Mouse (Mus musculus) embryonic facial prominence, embryonic 11.5 days (tissue): ENCODE data around the gene Rhbg. TPM values are rescaled to one million over a fixed set of nuclear protein-coding genes. Genes with fewer than 3 reads are reported as not detected.
A peak's percentile ranks its signal among the peaks of the same experiment; 100 is the strongest.

Experiments used
- ATAC-seq: fragments of 200-750 bp; cut with Nextera tagmentation; replicated peaks from 2 replicates; pipeline ENCODE4 v1.8.0; 2017; ENCODE audit warnings: low read depth; ENCODE audit not compliant: insufficient number of reproducible peaks, low FRiP score, low TSS enrichment
- DNase-seq: peaks from one replicate; pipeline ENCODE4 v3.0.0-alpha.2; 2015; ENCODE audit warnings: low spot score
- H3K27ac ChIP-seq: fragments of 300-500 bp; sonication (generic); replicated peaks from 2 replicates; pipeline ENCODE4 v1.5.1; 2014; ENCODE audit warnings: mild to moderate bottlenecking, low read depth, low read length, control low read depth
- H3K27me3 ChIP-seq: fragments of 300-500 bp; sonication (generic); 2 replicates; pipeline ENCODE4 v1.6.1; 2014; ENCODE audit warnings: mild to moderate bottlenecking, low read length, moderate library complexity, mixed read lengths; ENCODE audit not compliant: control insufficient read depth, insufficient read depth
- H3K36me3 ChIP-seq: fragments of 300-500 bp; sonication (generic); replicated peaks from 2 replicates; pipeline ENCODE4 v1.6.1; 2014; ENCODE audit warnings: low read depth, mild to moderate bottlenecking, low read length, moderate library complexity, mixed read lengths; ENCODE audit not compliant: control insufficient read depth, insufficient read depth
- H3K4me1 ChIP-seq: fragments of 300-500 bp; sonication (generic); 2 replicates; pipeline ENCODE4 v1.6.1; 2014; ENCODE audit warnings: low read length, mixed read lengths; ENCODE audit not compliant: control insufficient read depth, insufficient read depth
- H3K4me2 ChIP-seq: fragments of 300-500 bp; sonication (generic); 2 replicates; pipeline ENCODE4 v1.6.1; 2014; ENCODE audit warnings: low read depth, mild to moderate bottlenecking, control low read depth, low read length, moderate library complexity
- H3K4me3 ChIP-seq: fragments of 300-500 bp; sonication (generic); 2 replicates; pipeline ENCODE4 v1.5.1; 2014; ENCODE audit warnings: low read depth, low read length, control low read depth
- H3K9ac ChIP-seq: fragments of 300-500 bp; sonication (generic); replicated peaks from 2 replicates; pipeline ENCODE4 v1.6.1; 2014; ENCODE audit warnings: mild to moderate bottlenecking, control low read depth, low read length
- H3K9me3 ChIP-seq: fragments of 300-500 bp; sonication (generic); replicated peaks from 2 replicates; pipeline ENCODE4 v1.6.1; 2016; ENCODE audit warnings: mild to moderate bottlenecking, low read length, inconsistent platforms, mixed read lengths; ENCODE audit not compliant: control insufficient read depth
- WGBS: fragments of 180-500 bp; shearing (Covaris S2); extraction: QIAGEN DNeasy Blood & Tissue Kit; methylation state at CpG from one replicate; pipeline ENCODE4 v1.1.7; 2014; 5-methylcytosine and 5-hydroxymethylcytosine counted together
- polyA plus RNA-seq: library from polyadenylated mRNA; unstranded; fragments of >200 nt; fragmentation: Nextera tagmentation; extraction: Ambion mirVana; gene quantifications from 2 replicates; pipeline ENCODE4 v1.2.1, GENCODE M21; 2014

Gene Rhbg
- polyA plus RNA-seq, 1 experiment from 2014 or later: 0.25 TPM

- H3K4me2 ChIP-seq: no peak overlapping the region
- H3K36me3 ChIP-seq: no peaks in the 10 kb centered on the region
- no peak overlapping the region for H3K4me3 ChIP-seq
- no peak overlapping the region for H3K27ac ChIP-seq
- peaks cover 10% of the 10 kb centered on the region for H3K27me3 ChIP-seq
- no peaks in the 10 kb centered on the region for H3K4me1 ChIP-seq
- ATAC-seq (no peak), DNase-seq (no peak)
- 32% methylated on average over 2 of the region's 2 CpGs for WGBS
- H3K9me3 ChIP-seq: no peaks in the 10 kb centered on the region
- H3K9ac ChIP-seq: no peak overlapping the region
Observed at GRCm38 (mm10) chr3:88224929-88225328, 29.6 kb downstream of the Rhbg start.

DNA sequence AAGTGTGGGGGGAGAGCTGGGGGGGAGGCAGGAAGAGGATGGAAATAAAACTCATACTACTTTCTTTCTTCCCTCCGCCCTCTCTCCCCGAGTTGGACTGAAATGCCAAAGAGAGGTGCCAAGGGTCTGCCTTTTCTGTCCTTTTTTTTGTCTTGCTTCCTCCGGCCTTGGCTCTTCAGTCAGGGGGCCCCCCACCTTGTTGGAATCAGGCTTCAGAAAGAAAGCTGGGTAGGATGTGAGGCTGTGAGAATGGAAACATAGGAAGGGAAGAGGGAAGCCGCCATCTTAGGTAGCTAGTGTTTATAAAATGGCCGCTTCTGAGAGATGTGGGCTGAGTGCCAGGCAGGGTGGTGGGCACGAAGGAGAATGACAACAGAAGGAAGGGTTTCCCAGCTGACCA, 32.1 kb downstream of the Rhbg start:
- H3K27ac ChIP-seq: no peak overlapping the region
- no peak overlapping the region for H3K9ac ChIP-seq
- no peaks in the 10 kb centered on the region for H3K4me1 ChIP-seq

GRCm38 (mm10) chr3:88221519-88222390, 32.8 kb downstream of the Rhbg start:
- Histone ChIP-seq H3K4me1 (no peaks in the 10 kb centered on the region), H3K36me3 (no peaks in the 10 kb centered on the region), H3K27me3 (peaks cover 31% of the 10 kb centered on the region), H3K4me2 (no peak overlapping the region), H3K27ac (no peak overlapping the region), H3K4me3 (no peak overlapping the region), H3K9me3 (no peaks in the 10 kb centered on the region), H3K9ac (no peak overlapping the region)
- 48% methylated on average over 12 of the region's 12 CpGs for WGBS
- DNase-seq (no peak), ATAC-seq (peak; percentile 42)

More for the DNA sequence above, 32.1 kb downstream of the Rhbg start:
- no peak for ATAC-seq
- no peaks in the 10 kb centered on the region for H3K9me3 ChIP-seq
- no peak overlapping the region for H3K4me2 ChIP-seq
- peaks cover 25% of the 10 kb centered on the region for H3K27me3 ChIP-seq
- WGBS: 76% methylated on average over 6 of the region's 6 CpGs
- H3K4me3 ChIP-seq: no peak overlapping the region
- no peaks in the 10 kb centered on the region for H3K36me3 ChIP-seq
- no peak for DNase-seq

DNA sequence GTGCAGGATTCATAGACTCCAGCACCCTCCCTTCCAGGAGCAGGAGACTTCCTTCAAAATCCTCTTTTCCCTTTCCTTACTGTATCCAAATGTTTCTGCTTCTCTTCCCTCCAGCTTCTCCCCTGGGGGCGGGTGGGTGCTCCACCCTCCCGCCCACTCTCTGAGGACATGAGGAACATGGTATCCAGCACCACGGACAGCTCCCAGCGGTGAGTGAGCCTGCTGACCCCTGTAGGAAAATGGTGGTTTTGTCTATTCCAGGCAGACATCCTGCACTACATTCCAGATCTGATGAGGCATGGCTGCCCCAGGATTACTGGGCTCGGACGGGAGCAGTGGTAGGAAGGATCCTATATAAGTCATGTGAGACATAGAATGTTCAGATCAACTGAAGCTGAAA, 33.7 kb downstream of the Rhbg start:
- Histone ChIP-seq H3K4me3 (no peak overlapping the region), H3K4me1 (no peaks in the 10 kb centered on the region), H3K9ac (no peak overlapping the region), H3K27ac (no peak overlapping the region), H3K9me3 (no peaks in the 10 kb centered on the region), H3K36me3 (no peaks in the 10 kb centered on the region), H3K27me3 (peaks cover 41% of the 10 kb centered on the region), H3K4me2 (no peak overlapping the region)
- peak; percentile 90 for DNase-seq
- WGBS: 2% methylated on average over 6 of the region's 6 CpGs
- ATAC-seq: no peak

DNA sequence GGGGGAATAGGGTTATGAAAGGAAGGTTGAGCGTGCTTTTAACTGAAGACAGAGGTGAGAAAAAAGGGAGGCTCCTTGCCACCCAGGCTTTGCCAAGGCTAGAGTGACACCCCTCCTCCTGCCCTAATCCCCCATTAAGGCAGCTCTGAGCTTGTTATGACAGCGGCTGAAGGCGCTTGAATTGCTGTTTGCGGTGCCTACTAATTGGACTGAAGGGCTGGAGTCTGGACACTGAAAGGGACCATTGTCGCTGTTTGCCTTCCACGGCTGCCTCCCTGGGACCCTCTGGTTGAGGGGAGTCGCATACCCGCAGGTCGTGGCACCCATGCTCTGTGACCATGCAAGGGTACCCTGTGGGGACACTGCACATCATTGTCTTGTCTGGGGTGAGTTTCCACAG, 34.6 kb downstream of the Rhbg start:
- H3K9me3 ChIP-seq: no peaks in the 10 kb centered on the region
- H3K9ac ChIP-seq: no peak overlapping the region
- H3K27me3 ChIP-seq: peaks cover 48% of the 10 kb centered on the region
- no peaks in the 10 kb centered on the region for H3K36me3 ChIP-seq
- H3K4me1 ChIP-seq: no peaks in the 10 kb centered on the region
- ATAC-seq (no peak), DNase-seq (no peak)
- H3K4me2 ChIP-seq: no peak overlapping the region
- no peak overlapping the region for H3K4me3 ChIP-seq
- WGBS: 11% methylated on average over 9 of the region's 9 CpGs
- no peak overlapping the region for H3K27ac ChIP-seq

GRCm38 (mm10) chr3:88217679-88218078, 36.8 kb downstream of the Rhbg start:
- H3K9me3 ChIP-seq: no peaks in the 10 kb centered on the region
- 46% methylated on average over 1 of the region's 2 CpGs for WGBS
- no peak overlapping the region for H3K4me2 ChIP-seq
- H3K36me3 ChIP-seq: no peaks in the 10 kb centered on the region
- no peak overlapping the region for H3K9ac ChIP-seq
- ATAC-seq (no peak), DNase-seq (no peak)
- H3K4me1 ChIP-seq: no peaks in the 10 kb centered on the region
- H3K27ac ChIP-seq: no peak overlapping the region
- H3K27me3 ChIP-seq: peaks cover 69% of the 10 kb centered on the region
- H3K4me3 ChIP-seq: no peak overlapping the region

GRCm38 (mm10) chr3:88216534-88217326, 37.8 kb downstream of the Rhbg start:
- Histone ChIP-seq H3K9ac (no peak overlapping the region), H3K4me1 (no peaks in the 10 kb centered on the region), H3K27ac (no peak overlapping the region), H3K4me3 (no peak overlapping the region), H3K27me3 (peaks cover 78% of the 10 kb centered on the region), H3K4me2 (no peak overlapping the region), H3K9me3 (no peaks in the 10 kb centered on the region), H3K36me3 (no peaks in the 10 kb centered on the region)
- DNase-seq: no peak
- WGBS: 8% methylated on average over 7 of the region's 7 CpGs
- no peak for ATAC-seq

GRCm38 (mm10) chr3:88216116-88216515, 38.4 kb downstream of the Rhbg start:
- ATAC-seq: no peak
- H3K4me2 ChIP-seq: peak overlapping the region; percentile 15; the same call in 1 of the 2 replicates

More at GRCm38 (mm10) chr3:88216116-88216515, 38.4 kb downstream of the Rhbg start:
- WGBS: 1% methylated on average over 6 of the region's 6 CpGs
- peak overlapping the region; percentile 25 for H3K4me3 ChIP-seq
- no peak overlapping the region for H3K9ac ChIP-seq
- H3K27me3 ChIP-seq: peaks cover 84% of the 10 kb centered on the region
- H3K4me1 ChIP-seq: no peaks in the 10 kb centered on the region
- no peaks in the 10 kb centered on the region for H3K9me3 ChIP-seq
- DNase-seq: no peak
- H3K27ac ChIP-seq: no peak overlapping the region
- H3K36me3 ChIP-seq: no peaks in the 10 kb centered on the region
